Mouse (Mus musculus) v-Abl transformed pro-B cells (cell line): ENCODE results near the gene Arhgef33.
"Not testable (repeated sequence)": the region's sequence is repeated elsewhere in the genome, so short reads cannot be mapped to it uniquely, and the experiment has no call there.

ENCODE experiments used
- in situ Hi-C, 2 experiments: fragments of 400-800 bp; cut with MboI; formaldehyde crosslinking; loops; one replicate each; pipeline ENCODE4 v1.15.1; 2025; ENCODE audit not compliant: unreplicated experiment in 2 of 2

The Arhgef33 gene

GRCm38 (mm10) chr17:80326431-80326830, 19.2 kb downstream of the Arhgef33 start:
- in situ Hi-C loops: loop anchor here in 1 of 2 experiments (25.0 kb wide), 1 partner anchor 664 kb away; no protein-coding TSS in a partner anchor

GRCm38 (mm10) chr17:80332386-80332785, 25.2 kb downstream of the Arhgef33 start:
- in situ Hi-C loops: loop anchor here in 1 of 2 experiments (25.0 kb wide), 1 partner anchor 670 kb away; no protein-coding TSS in a partner anchor

DNA sequence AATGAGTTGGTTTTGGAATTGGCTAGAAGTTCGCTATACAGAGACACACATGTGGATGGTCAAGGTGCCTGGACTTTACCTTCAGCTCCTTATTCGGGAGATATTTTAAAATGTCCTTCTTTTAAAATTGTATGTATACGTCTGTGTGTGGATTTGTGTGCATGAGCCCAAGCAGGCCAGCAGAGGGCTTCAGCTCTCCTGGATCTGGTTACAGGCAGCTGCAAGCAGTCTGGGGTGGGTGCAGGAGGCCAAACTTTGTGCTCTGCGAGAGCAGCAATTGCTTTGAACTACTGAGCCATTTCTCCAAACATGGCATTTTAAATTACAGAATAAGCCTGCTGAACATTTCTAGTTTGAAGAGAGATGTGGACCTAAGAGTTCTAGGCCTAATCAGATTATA, 38.1 kb downstream of the Arhgef33 start:
- in situ Hi-C loops: loop anchor here (5.0 to 25.0 kb wide), 3 partner anchors 47 to 683 kb away; no protein-coding TSS in a partner anchor

GRCm38 (mm10) chr17:80346591-80347125, 39.5 kb downstream of the Arhgef33 start:
- in situ Hi-C loops: loop anchor here (5.0 to 25.0 kb wide), 3 partner anchors 46 to 684 kb away; no protein-coding TSS in a partner anchor

DNA sequence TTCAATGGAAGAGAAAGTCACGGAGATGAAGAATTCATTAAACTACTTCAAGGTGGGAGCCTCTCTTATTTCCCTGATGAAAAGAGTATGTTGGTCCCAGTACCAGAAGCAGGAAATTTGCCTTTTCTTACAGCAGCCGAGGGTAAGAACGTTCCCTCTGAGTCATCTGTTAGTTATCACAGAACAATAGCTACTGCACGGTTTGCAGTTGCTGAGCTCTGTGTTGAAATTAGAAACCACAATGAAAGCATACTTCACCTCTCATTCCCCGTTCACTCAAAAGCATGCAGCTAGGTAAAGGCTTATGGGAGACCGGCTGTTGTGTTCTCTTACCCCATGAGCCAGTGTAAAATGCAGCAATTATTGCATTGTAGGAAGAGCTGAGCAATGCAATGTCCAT, 40.0 kb downstream of the Arhgef33 start:
- in situ Hi-C loops: loop anchor here (5.0 to 25.0 kb wide), 3 partner anchors 45 to 685 kb away; no protein-coding TSS in a partner anchor

GRCm38 (mm10) chr17:80360245-80360644, 53.0 kb downstream of the Arhgef33 start:
- in situ Hi-C loops: no loop called here

DNA sequence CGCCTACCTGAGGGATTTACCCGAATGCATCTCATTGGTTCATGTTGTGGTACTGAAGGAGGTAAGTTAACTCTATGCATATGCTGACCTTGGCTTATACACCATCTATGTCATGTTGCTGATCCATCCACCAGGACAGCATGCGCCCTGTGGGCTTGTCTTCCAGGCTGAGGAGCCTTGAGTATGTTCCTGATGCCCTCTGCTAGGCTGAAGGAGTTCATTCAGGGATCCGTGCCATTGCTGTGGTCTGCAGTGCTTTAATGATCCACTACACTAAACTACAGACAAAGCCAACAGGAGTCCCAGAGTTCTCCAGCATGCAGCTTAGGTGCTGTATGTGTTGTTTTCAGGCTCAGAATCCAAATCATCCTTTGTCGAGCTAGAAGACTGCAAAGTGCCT, 60.1 kb downstream of the Arhgef33 start:
- in situ Hi-C loops: no loop called here

- in situ Hi-C loops: no loop called here
Measured at GRCm38 (mm10) chr17:80368606-80369005, 61.4 kb downstream of the Arhgef33 start.

DNA sequence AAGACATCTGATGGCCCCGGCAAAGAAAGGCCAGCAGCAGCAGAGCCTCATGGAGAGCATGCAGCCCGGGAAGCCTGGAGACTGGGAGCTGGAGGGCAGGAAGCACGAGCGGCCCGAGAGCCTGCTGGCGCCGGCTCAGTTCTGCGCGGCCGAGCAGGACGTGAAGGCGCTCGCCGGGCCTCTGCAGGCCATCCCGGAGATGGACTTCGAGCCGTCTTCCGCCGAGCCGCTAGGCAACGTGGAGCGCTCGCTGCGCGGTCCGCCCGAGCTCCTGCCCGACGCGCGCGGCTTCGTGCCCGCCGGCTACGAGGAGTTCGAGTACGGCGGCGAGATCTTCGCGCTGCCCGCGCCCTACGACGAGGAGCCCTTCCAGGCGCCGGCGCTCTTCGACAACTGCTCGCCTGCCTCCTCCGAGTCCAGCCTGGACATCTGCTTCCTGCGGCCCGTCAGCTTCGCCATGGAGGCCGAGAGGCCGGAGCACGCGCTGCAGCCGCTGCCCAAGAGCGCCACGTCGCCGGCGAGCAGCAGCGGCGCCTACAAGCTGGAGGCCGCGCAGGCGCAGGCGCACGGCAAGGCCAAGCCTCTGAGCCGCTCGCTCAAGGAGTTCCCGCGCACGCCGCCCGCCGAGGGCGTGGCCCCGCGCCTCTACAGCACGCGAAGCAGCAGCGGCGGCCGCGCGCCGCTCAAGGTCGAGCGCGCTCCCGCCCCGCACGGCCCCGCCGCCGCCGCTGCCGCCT, 66.0 kb downstream of the Arhgef33 start, which contains the start of gene Gm10190:
TSS of gene Gm10190 (minus strand) at position 553 of the 737 bp plus-strand sequence.
- in situ Hi-C loops: no loop called here

DNA sequence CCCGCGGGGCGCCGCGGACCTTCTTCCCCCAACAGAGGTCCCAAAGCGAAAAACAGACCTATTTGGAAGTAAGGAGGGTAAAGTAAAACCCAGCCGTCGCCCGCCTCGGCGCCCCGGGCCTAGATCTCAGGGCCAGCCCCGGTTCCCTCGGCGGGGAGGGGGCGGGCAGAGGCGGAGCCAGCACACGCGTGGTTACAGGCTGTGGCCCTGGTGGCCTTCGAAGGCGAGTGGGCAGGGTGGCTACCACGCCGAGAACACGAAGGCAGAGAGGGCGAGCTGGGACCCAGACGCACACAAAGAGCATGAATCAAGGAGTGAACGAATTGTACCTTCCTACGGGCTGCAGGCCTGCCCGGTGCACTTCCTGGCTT, 66.5 kb downstream of the Arhgef33 start:
- in situ Hi-C loops: no loop called here

GRCm38 (mm10) chr17:80378386-80378785, 71.2 kb downstream of the Arhgef33 start:
- in situ Hi-C loops: not testable (repeated sequence)

DNA sequence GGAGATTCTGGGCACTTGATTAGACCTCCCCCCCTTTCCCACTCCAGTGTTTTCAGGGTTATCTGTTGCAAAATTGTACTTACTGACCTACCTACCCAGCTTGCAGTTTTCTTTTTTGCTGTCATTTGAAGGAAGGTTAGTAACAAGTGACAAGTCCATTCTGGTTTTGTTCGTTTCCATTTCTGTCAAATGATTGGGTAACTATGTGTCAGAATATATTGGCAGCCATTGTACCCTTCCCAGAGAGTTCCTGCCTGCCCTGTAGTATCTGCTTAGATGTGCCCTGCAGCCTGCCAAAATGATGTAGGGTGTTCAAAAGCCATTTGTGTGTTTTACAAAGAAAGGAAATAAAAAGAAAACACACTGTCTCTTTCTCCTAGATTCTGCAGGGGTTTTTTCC, 78.5 kb downstream of the Arhgef33 start:
- in situ Hi-C loops: no loop called here

GRCm38 (mm10) chr17:80390024-80390423, 82.8 kb downstream of the Arhgef33 start:
- in situ Hi-C loops: loop anchor here (5.0 to 10.0 kb wide), 3 partner anchors 43 to 345 kb away; partner anchors contain the start of genes Dhx57 (in 2 of the 2) and Morn2 (in 2 of the 2)

DNA sequence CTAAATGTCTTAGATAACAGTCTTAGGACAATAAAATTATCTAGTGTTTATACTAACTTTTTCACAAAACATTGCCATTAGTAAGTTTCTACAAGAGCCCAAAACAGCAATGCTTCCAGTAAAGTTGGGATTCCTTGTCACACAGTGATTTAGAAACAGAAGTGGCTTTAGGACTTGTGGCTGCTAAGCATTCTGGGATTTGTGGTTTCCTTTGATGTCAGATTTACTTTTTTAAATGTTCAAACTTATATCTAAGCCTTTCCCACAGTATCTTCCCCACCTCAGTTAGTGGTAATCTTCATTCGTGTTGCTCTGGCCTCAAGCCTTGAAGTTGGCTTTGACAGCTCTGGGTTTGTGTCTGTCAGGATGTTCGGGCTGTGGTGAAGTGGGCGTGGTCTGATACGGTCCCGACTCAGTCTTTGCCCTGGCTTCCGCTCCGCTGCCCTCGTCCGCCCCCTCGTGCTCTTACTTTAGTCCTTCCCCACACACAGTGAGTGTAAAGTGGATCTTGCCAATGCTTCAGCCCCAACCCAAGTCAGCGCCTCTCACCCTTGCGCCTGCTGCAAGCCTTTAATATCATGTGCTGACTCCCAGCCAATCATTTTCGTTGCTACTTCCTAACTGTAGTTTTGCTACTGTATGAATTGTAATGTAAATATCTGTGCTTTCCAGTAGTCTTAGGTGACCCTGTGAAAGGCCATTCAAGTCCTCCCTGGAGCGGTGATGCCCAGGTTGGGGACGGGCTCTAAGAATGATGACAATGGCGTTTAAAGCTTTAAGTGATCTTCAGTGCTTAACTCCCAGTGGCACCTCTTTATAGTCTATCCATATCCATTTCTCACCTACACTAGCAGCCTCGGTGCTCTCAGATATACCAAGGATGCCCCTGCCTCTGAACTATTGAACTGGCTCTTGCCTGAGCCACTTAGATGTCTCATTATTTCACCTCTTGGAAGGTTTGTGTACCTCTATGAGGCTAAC, 84.5 kb downstream of the Arhgef33 start:
- in situ Hi-C loops: loop anchor here (5.0 to 10.0 kb wide), 3 partner anchors 44 to 347 kb away; partner anchors contain the start of genes Dhx57 (in 2 of the 2) and Morn2 (in 2 of the 2)

- in situ Hi-C loops: loop anchor here in 1 of 2 experiments (10.0 kb wide), 1 partner anchor 353 kb away; no protein-coding TSS in a partner anchor
Measured at GRCm38 (mm10) chr17:80398243-80398642, 91.0 kb downstream of the Arhgef33 start.

DNA sequence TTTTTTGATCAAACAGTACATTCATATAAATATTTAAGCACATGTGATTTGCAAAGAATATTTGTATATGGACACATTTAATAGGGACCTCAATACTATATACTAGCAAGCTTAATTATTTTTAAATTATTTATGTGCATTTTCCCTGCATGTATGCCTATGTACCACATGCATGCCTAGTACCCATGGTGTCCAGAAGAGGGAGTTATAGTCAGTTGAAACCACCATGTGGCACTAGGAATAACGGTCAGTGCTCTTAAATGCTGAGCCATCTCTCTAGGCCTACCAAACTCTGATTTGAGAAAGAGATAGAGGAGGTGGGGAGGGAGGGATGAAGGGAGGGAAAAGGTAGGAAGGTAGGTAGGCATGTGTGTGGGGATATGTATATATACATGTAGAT, 104.0 kb downstream of the Arhgef33 start:
- in situ Hi-C loops: loop anchor here in 1 of 2 experiments (25.0 kb wide), 1 partner anchor 549 kb away; no protein-coding TSS in a partner anchor

- in situ Hi-C loops: loop anchor here in 1 of 2 experiments (25.0 kb wide), 1 partner anchor 556 kb away; no protein-coding TSS in a partner anchor
Measured at GRCm38 (mm10) chr17:80418572-80419210, 111.5 kb downstream of the Arhgef33 start.

- in situ Hi-C loops: loop anchor here in 1 of 2 experiments (25.0 kb wide), 1 partner anchor 559 kb away; no protein-coding TSS in a partner anchor
Measured at GRCm38 (mm10) chr17:80420998-80421397, 113.8 kb downstream of the Arhgef33 start.

DNA sequence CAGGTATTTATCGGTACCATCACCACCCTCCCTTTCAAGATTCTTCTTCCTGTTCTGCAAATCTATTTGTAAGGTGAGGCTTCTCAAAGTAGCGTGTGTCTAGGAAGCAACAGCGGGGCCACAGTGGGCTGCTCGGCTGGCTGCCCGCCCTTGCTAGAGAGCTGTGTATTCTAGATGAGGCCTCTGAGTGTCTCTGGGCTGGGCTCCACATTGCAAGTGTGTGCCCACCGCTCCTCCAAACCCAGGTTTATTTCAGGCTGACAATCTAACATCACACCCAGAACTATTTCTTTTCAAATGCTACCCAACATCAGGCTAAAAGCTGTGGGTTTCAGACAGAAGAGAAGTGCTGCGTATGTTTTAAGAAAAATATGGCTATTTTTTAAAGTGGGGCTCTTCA, 119.0 kb downstream of the Arhgef33 start:
- in situ Hi-C loops: loop anchor here in 1 of 2 experiments (25.0 kb wide), 1 partner anchor 764 kb away; no protein-coding TSS in a partner anchor
